Mouse (Mus musculus) myocyte (in vitro differentiated cells): ENCODE results near the gene Wwtr1.

ENCODE experiments used
- E2F4 ChIP-seq: IDR thresholded peaks from one replicate; pipeline ENCODE4 v1.6.1; 2011; ENCODE audit warnings: mild to moderate bottlenecking, control low read depth, moderate library complexity; ENCODE audit not compliant: insufficient read depth
- MAX ChIP-seq: IDR thresholded peaks from one replicate; pipeline ENCODE4 v1.6.1; 2011; ENCODE audit warnings: low read depth, mild to moderate bottlenecking, control low read depth
- POLR2A ChIP-seq: IDR thresholded peaks from one replicate; pipeline ENCODE4 v1.6.1; 2011; ENCODE audit warnings: low read depth, mild to moderate bottlenecking, control low read depth, moderate library complexity; ENCODE audit not compliant: insufficient read length
- POLR2AphosphoS2 ChIP-seq: IDR thresholded peaks from one replicate; pipeline ENCODE4 v1.6.1; 2011; ENCODE audit warnings: low read depth, control low read depth; ENCODE audit not compliant: insufficient read length
- SRF ChIP-seq: IDR thresholded peaks from one replicate; pipeline ENCODE4 v1.6.1; 2011; ENCODE audit warnings: low read depth; ENCODE audit not compliant: control insufficient read depth, insufficient read length

DNA sequence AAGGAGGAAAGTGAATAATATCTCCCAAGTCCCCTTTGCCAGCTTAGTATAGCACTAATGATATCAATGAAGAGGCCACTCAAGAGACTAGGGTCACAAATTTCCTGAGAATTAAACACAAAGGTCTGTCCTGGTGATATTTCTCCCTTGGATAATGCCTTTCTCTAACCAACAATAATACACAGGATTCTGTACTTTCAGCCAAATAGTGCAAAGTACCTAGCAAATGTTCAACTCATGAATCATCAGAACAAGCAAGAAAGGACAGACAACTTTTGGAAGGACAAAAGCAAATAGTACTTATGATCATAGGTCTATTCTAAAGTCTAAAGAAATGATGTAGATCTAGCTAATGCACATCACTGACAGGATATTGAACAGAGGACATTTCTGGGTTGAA is 19.8 kb upstream of the Wwtr1 start:
- TF ChIP-seq SRF (no peak), POLR2A (no peak), MAX (no peak), E2F4 (no peak), POLR2AphosphoS2 (no peak)
